Mouse (Mus musculus): ENCODE measurements around the gene Olfr180. TPM values are rescaled to one million over a fixed set of nuclear protein-coding genes. Genes with fewer than 3 reads are reported as not detected.

Olfr180 gene
- total RNA-seq (2014; fragmentation: Nextera tagmentation) (not detected in 2 replicates), total RNA-seq (2017) (0.22 TPM in 1 of 2 replicates, not detected in the other), polyA plus RNA-seq (2012) (not detected in 2 replicates)

GRCm38 (mm10) chr16:58929292-58929691, at the start of gene Olfr180:
Gene Olfr180 (minus strand): TSS chr16:58929392.
- Histone ChIP-seq H3K27me3 (ENCODE audit: insufficient read depth, low read length) (no peaks in the 10 kb centered on the region), H3K36me3 (replicated peaks) (peaks cover 18% of the 10 kb centered on the region), H3K4me3 (ENCODE audit: low read depth, low read length) (no peak within 1 kb of the TSS), H3K4me1 (ENCODE audit: insufficient read depth, low read depth, low read length) (no peaks in the 10 kb centered on the region), H3K9me3 (replicated peaks) (no peaks in the 10 kb centered on the region)
- DNase-seq (ENCODE audit: low spot score): no peak
- ATAC-seq (ENCODE audit: extremely low read depth, insufficient number of reproducible peaks, low FRiP score, poor library complexity, severe bottlenecking): no peak
- TF ChIP-seq CTCF (IDR thresholded peaks at IDR 0.05; ENCODE audit: low read depth, low read length) (no peak), GATA2 (IDR thresholded peaks at IDR 0.05; ENCODE audit: borderline replicate concordance, low read depth, low read length) (no peak), GATA1 (IDR thresholded peaks at IDR 0.05; ENCODE audit: borderline replicate concordance, low read length) (no peak), POLR2AphosphoS5 (IDR thresholded peaks at IDR 0.05; ENCODE audit: insufficient replicate concordance, low read depth, low read length) (no peak), TAL1 (conservative IDR thresholded peaks at IDR 0.05; ENCODE audit: low read depth, low read length) (no peak)

GRCm38 (mm10) chr16:58928655-58929054, 537 bp downstream of the Olfr180 start, which contains the start of gene Olfr181:
Gene Olfr181 (minus strand): TSS chr16:58928755.
- no peaks in the 10 kb centered on the region for H3K9me3 ChIP-seq (replicated peaks)
- DNase-seq (ENCODE audit: low spot score) (no peak), ATAC-seq (ENCODE audit: extremely low read depth, insufficient number of reproducible peaks, low FRiP score, poor library complexity, severe bottlenecking) (no peak)
- TF ChIP-seq TAL1 (conservative IDR thresholded peaks at IDR 0.05; ENCODE audit: low read depth, low read length) (no peak), POLR2AphosphoS5 (IDR thresholded peaks at IDR 0.05; ENCODE audit: insufficient replicate concordance, low read depth, low read length) (no peak), CTCF (IDR thresholded peaks at IDR 0.05; ENCODE audit: low read depth, low read length) (no peak), GATA2 (IDR thresholded peaks at IDR 0.05; ENCODE audit: borderline replicate concordance, low read depth, low read length) (no peak), GATA1 (IDR thresholded peaks at IDR 0.05; ENCODE audit: borderline replicate concordance, low read length) (no peak)
- H3K36me3 ChIP-seq (replicated peaks): peaks cover 25% of the 10 kb centered on the region
- H3K4me1 ChIP-seq (ENCODE audit: insufficient read depth, low read depth, low read length): no peaks in the 10 kb centered on the region
- H3K27me3 ChIP-seq (ENCODE audit: insufficient read depth, low read length): no peaks in the 10 kb centered on the region
- H3K4me3 ChIP-seq (ENCODE audit: low read depth, low read length): no peak within 1 kb of the TSS

- DNase-seq (ENCODE audit: low spot score) (no peak), ATAC-seq (ENCODE audit: extremely low read depth, insufficient number of reproducible peaks, low FRiP score, poor library complexity, severe bottlenecking) (no peak)
- Histone ChIP-seq H3K4me1 (ENCODE audit: insufficient read depth, low read depth, low read length) (no peaks in the 10 kb centered on the region; the same call in 1 of the 2 replicates), H3K27me3 (ENCODE audit: insufficient read depth, low read length) (no peaks in the 10 kb centered on the region), H3K4me3 (ENCODE audit: low read depth, low read length) (no peak within 1 kb of the TSS), H3K36me3 (replicated peaks) (peaks cover 9% of the 10 kb centered on the region), H3K9me3 (replicated peaks) (no peaks in the 10 kb centered on the region)
- no peak for TF ChIP-seq TAL1 (conservative IDR thresholded peaks at IDR 0.05; ENCODE audit: low read depth, low read length)
- no peak for TF ChIP-seq CTCF (IDR thresholded peaks at IDR 0.05; ENCODE audit: low read depth, low read length)
- no peak for TF ChIP-seq POLR2AphosphoS5 (IDR thresholded peaks at IDR 0.05; ENCODE audit: insufficient replicate concordance, low read depth, low read length)
- no peak for TF ChIP-seq GATA1 (IDR thresholded peaks at IDR 0.05; ENCODE audit: borderline replicate concordance, low read length)
- TF ChIP-seq GATA2 (IDR thresholded peaks at IDR 0.05; ENCODE audit: borderline replicate concordance, low read depth, low read length): no peak
These were observed 37.2 kb downstream of the Olfr180 start, which contains the start of gene Olfr178 for GRCm38 (mm10) chr16:58891963-58892362. Gene Olfr178 (minus strand): TSS chr16:58892063.

GRCm38 (mm10) chr16:58884416-58884815, 44.8 kb downstream of the Olfr180 start:
- DNase-seq (ENCODE audit: low spot score): no peak
- no peak for ATAC-seq (ENCODE audit: extremely low read depth, insufficient number of reproducible peaks, low FRiP score, poor library complexity, severe bottlenecking)
- Histone ChIP-seq H3K36me3 (replicated peaks) (peaks cover 16% of the 10 kb centered on the region), H3K27me3 (ENCODE audit: insufficient read depth, low read length) (no peaks in the 10 kb centered on the region), H3K9me3 (replicated peaks) (no peaks in the 10 kb centered on the region), H3K4me3 (ENCODE audit: low read depth, low read length) (no peak overlapping the region), H3K4me1 (ENCODE audit: insufficient read depth, low read depth, low read length) (no peaks in the 10 kb centered on the region; the same call in none of the 2 replicates)
- TF ChIP-seq TAL1 (conservative IDR thresholded peaks at IDR 0.05; ENCODE audit: low read depth, low read length) (no peak), GATA2 (IDR thresholded peaks at IDR 0.05; ENCODE audit: borderline replicate concordance, low read depth, low read length) (no peak), GATA1 (IDR thresholded peaks at IDR 0.05; ENCODE audit: borderline replicate concordance, low read length) (no peak)

- H3K4me3 ChIP-seq (ENCODE audit: low read depth, low read length): no peak within 1 kb of the TSS
- TF ChIP-seq POLR2AphosphoS5 (IDR thresholded peaks at IDR 0.05; ENCODE audit: insufficient replicate concordance, low read depth, low read length) (no peak), TAL1 (conservative IDR thresholded peaks at IDR 0.05; ENCODE audit: low read depth, low read length) (no peak), CTCF (IDR thresholded peaks at IDR 0.05; ENCODE audit: low read depth, low read length) (no peak), GATA2 (IDR thresholded peaks at IDR 0.05; ENCODE audit: borderline replicate concordance, low read depth, low read length) (no peak), GATA1 (IDR thresholded peaks at IDR 0.05; ENCODE audit: borderline replicate concordance, low read length) (no peak)
- no peak for ATAC-seq (ENCODE audit: extremely low read depth, insufficient number of reproducible peaks, low FRiP score, poor library complexity, severe bottlenecking)
These were observed 54.5 kb downstream of the Olfr180 start, which contains the start of gene Olfr177 for GRCm38 (mm10) chr16:58874668-58875067. Gene Olfr177 (minus strand): TSS chr16:58874768.

More at GRCm38 (mm10) chr16:58874668-58875067, 54.5 kb downstream of the Olfr180 start, which contains the start of gene Olfr177:
- peaks cover 10% of the 10 kb centered on the region for H3K36me3 ChIP-seq (replicated peaks)
- H3K4me1 ChIP-seq (ENCODE audit: insufficient read depth, low read depth, low read length): peaks cover 15% of the 10 kb centered on the region; the same call in 1 of the 2 replicates
- no peak for DNase-seq (ENCODE audit: low spot score)
- H3K9me3 ChIP-seq (replicated peaks): no peaks in the 10 kb centered on the region
- no peaks in the 10 kb centered on the region for H3K27me3 ChIP-seq (ENCODE audit: insufficient read depth, low read length)

Other genes starting within 250 kb of the Olfr180 start
- not detected in 2 replicates for gene Gpr15, start 210.3 kb downstream of the Olfr180 start, total RNA-seq (2014; fragmentation: Nextera tagmentation)
- gene Gpr15, start 210.3 kb downstream of the Olfr180 start, total RNA-seq (2017): 0.11 and 0.12 TPM in 2 replicates
- not detected in 2 replicates for gene Gpr15, start 210.3 kb downstream of the Olfr180 start, polyA plus RNA-seq (2012)
- 93.5 and 94.2 TPM in 2 replicates for gene Cldnd1, start 201.5 kb downstream of the Olfr180 start, total RNA-seq (2014; fragmentation: Nextera tagmentation)
- gene Cldnd1, start 201.5 kb downstream of the Olfr180 start, total RNA-seq (2017): 17.4 and 18.5 TPM in 2 replicates
- 2.2 and 3.3 TPM in 2 replicates for gene Cldnd1, start 201.5 kb downstream of the Olfr180 start, polyA plus RNA-seq (2012)
- not detected in 2 replicates for gene Olfr172, start 166.2 kb downstream of the Olfr180 start, total RNA-seq (2014; fragmentation: Nextera tagmentation)
- not detected in 2 replicates for gene Olfr172, start 166.2 kb downstream of the Olfr180 start, total RNA-seq (2017)
- not detected in 2 replicates for gene Olfr172, start 166.2 kb downstream of the Olfr180 start, polyA plus RNA-seq (2012)
- gene Olfr173, start 129.1 kb downstream of the Olfr180 start, total RNA-seq (2014; fragmentation: Nextera tagmentation): not detected in 2 replicates
- 0.06 TPM in 1 of 2 replicates, not detected in the other for gene Olfr173, start 129.1 kb downstream of the Olfr180 start, total RNA-seq (2017)
- not detected in 2 replicates for gene Olfr173, start 129.1 kb downstream of the Olfr180 start, polyA plus RNA-seq (2012)
- gene Olfr175-ps1, start 102.6 kb downstream of the Olfr180 start, total RNA-seq (2014; fragmentation: Nextera tagmentation): 0.98 TPM in 1 of 2 replicates, not detected in the other
- gene Olfr175-ps1, start 102.6 kb downstream of the Olfr180 start, total RNA-seq (2017): 0.11 and 0.46 TPM in 2 replicates
- not detected in 2 replicates for gene Olfr175-ps1, start 102.6 kb downstream of the Olfr180 start, polyA plus RNA-seq (2012)
- not detected in 2 replicates for gene Olfr177, start 54.6 kb downstream of the Olfr180 start, total RNA-seq (2014; fragmentation: Nextera tagmentation)
- gene Olfr177, start 54.6 kb downstream of the Olfr180 start, total RNA-seq (2017): 0.12 and 0.27 TPM in 2 replicates
- gene Olfr177, start 54.6 kb downstream of the Olfr180 start, polyA plus RNA-seq (2012): not detected in 2 replicates
- gene Olfr178, start 37.3 kb downstream of the Olfr180 start, total RNA-seq (2014; fragmentation: Nextera tagmentation): not detected in 2 replicates
- 0.27 and 0.46 TPM in 2 replicates for gene Olfr178, start 37.3 kb downstream of the Olfr180 start, total RNA-seq (2017)
- gene Olfr178, start 37.3 kb downstream of the Olfr180 start, polyA plus RNA-seq (2012): not detected in 2 replicates
- gene Olfr181, start 637 bp downstream of the Olfr180 start, total RNA-seq (2014; fragmentation: Nextera tagmentation): not detected in 2 replicates
- gene Olfr181, start 637 bp downstream of the Olfr180 start, total RNA-seq (2017): 0.16 and 0.58 TPM in 2 replicates
- gene Olfr181, start 637 bp downstream of the Olfr180 start, polyA plus RNA-seq (2012): not detected in 2 replicates
- gene Olfr183, start 66.0 kb upstream of the Olfr180 start, total RNA-seq (2014; fragmentation: Nextera tagmentation): 3.2 and 3.6 TPM in 2 replicates
- gene Olfr183, start 66.0 kb upstream of the Olfr180 start, total RNA-seq (2017): 1.4 and 1.6 TPM in 2 replicates
- gene Olfr183, start 66.0 kb upstream of the Olfr180 start, polyA plus RNA-seq (2012): not detected in 2 replicates
- not detected in 2 replicates for gene Olfr186, start 100.9 kb upstream of the Olfr180 start, total RNA-seq (2014; fragmentation: Nextera tagmentation)
- 0.22 and 0.23 TPM in 2 replicates for gene Olfr186, start 100.9 kb upstream of the Olfr180 start, total RNA-seq (2017)
- gene Olfr186, start 100.9 kb upstream of the Olfr180 start, polyA plus RNA-seq (2012): not detected in 2 replicates
- gene Olfr187, start 110.4 kb upstream of the Olfr180 start, total RNA-seq (2014; fragmentation: Nextera tagmentation): not detected in 2 replicates
- 0.12 TPM in 1 of 2 replicates, not detected in the other for gene Olfr187, start 110.4 kb upstream of the Olfr180 start, total RNA-seq (2017)
- gene Olfr187, start 110.4 kb upstream of the Olfr180 start, polyA plus RNA-seq (2012): not detected in 2 replicates
- gene Olfr190, start 148.6 kb upstream of the Olfr180 start, total RNA-seq (2014; fragmentation: Nextera tagmentation): not detected in 2 replicates
- 0.12 and 1.1 TPM in 2 replicates for gene Olfr190, start 148.6 kb upstream of the Olfr180 start, total RNA-seq (2017)
- gene Olfr190, start 148.6 kb upstream of the Olfr180 start, polyA plus RNA-seq (2012): not detected in 2 replicates
- not detected in 2 replicates for gene Olfr191, start 160.4 kb upstream of the Olfr180 start, total RNA-seq (2014; fragmentation: Nextera tagmentation)
- gene Olfr191, start 160.4 kb upstream of the Olfr180 start, total RNA-seq (2017): 0.12 and 0.60 TPM in 2 replicates
- gene Olfr191, start 160.4 kb upstream of the Olfr180 start, polyA plus RNA-seq (2012): not detected in 2 replicates
- gene Olfr193, start 182.5 kb upstream of the Olfr180 start, total RNA-seq (2014; fragmentation: Nextera tagmentation): not detected in 2 replicates
- gene Olfr193, start 182.5 kb upstream of the Olfr180 start, total RNA-seq (2017): 0.55 TPM in 1 of 2 replicates, not detected in the other
- gene Olfr193, start 182.5 kb upstream of the Olfr180 start, polyA plus RNA-seq (2012): not detected in 2 replicates
- not detected in 2 replicates for gene Olfr194, start 191.7 kb upstream of the Olfr180 start, total RNA-seq (2014; fragmentation: Nextera tagmentation)
- gene Olfr194, start 191.7 kb upstream of the Olfr180 start, total RNA-seq (2017): 0.55 TPM in 1 of 2 replicates, not detected in the other
- gene Olfr194, start 191.7 kb upstream of the Olfr180 start, polyA plus RNA-seq (2012): not detected in 2 replicates
- gene Olfr195, start 217.7 kb upstream of the Olfr180 start, total RNA-seq (2014; fragmentation: Nextera tagmentation): 1.9 and 2.3 TPM in 2 replicates
- 0.12 and 0.27 TPM in 2 replicates for gene Olfr195, start 217.7 kb upstream of the Olfr180 start, total RNA-seq (2017)
- not detected in 2 replicates for gene Olfr195, start 217.7 kb upstream of the Olfr180 start, polyA plus RNA-seq (2012)
- gene Olfr196, start 241.1 kb upstream of the Olfr180 start, total RNA-seq (2014; fragmentation: Nextera tagmentation): not detected in 2 replicates
- not detected in 2 replicates for gene Olfr196, start 241.1 kb upstream of the Olfr180 start, total RNA-seq (2017)
- not detected in 2 replicates for gene Olfr196, start 241.1 kb upstream of the Olfr180 start, polyA plus RNA-seq (2012)